Mouse (Mus musculus) urinary bladder, adult 18-20 months (tissue): ENCODE results near the gene Ttc37.

Source experiments
- DNase-seq, 2 experiments: peaks; one replicate each; pipeline ENCODE4 v3.0.0; 2022; ENCODE audit warnings: low spot score in 2 of 2, mixed read lengths in 2 of 2

Ttc37 gene

DNA sequence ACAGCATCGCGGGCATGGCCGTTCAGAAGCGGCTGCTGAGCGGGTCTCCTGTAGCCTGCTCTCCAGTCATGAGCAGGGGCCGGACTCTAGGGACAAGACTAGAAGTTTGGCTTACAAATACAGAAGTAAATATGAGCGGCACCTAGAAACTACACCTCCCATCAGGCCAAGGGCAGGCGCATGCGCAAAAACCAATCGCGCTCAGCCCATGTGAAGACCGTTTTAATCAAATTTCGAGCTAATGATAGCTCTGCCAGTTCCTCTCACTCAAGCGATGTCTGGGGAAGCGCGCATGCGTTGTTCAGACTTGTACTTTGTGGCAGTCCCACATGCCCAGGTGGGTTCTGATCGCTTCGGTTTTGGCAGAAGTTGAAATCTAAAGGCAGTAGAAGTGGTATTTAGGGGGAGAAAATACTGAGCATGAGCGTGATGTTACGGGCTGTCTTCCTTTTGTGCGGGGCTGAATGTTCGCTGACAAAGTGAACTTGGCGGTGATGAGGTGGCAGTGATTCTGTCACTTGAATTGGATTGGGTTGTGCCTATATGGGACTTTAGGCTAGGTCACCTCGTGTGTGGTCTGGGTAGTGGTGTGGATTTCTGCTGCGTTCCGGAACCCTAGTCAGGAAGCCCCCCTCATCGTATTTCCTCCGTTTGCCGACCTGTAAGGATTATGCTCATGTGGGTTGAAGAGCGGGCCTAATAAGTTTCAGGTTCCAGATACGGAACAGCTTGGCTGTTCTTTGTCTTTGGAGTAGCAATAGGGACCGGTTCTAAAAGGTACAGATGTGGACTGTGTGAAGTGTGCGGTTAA lies at the start of gene Ttc37, which contains the start of gene Arsk:
Ttc37 (plus strand) TSS at position 242 of the 811 bp plus-strand sequence.
Arsk (minus strand) TSS at position 168 of the 811 bp plus-strand sequence.
- DNase-seq, result peak; percentile 72 to 92

DNA sequence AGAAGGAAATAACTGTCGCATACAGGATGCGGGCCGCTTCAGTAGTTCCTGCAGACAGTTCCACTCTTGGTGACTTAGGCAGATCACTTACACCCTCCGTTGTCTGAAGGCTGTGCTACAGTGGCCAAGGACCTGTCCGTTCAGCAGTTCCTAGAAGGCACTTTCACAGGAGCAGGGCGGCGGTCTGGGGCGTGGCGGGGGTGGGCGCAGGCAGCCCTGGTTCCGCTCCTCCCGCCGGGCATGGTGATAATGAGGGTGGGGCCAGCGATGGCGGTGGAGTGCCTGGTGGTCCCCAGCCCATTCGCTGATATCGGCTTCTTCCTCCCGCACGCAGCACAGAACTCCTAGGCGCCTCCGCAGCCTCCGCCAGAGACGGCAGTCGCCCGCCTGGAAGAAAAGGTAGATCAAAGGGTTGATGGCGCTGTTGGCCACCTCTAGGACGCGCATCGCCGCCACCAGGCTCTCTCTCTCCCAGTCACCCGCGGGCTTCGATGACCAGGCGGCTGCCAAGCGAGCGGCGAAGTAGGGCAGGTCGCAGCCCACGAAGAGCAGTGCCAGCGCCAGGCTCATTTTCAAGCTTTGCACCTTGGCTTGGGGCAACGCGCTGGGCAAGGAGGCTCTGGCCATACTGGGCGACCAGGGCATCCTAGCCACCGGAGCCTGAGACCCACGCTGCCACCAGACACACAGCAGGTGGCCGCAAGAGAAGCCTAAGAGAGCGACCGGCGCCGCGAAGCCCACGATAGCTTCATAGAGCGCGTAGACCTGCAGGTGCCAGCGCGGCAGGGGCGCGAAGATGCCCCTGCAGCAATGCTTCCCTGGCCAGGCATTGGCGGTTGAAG lies 42.9 kb upstream of the Ttc37 start:
- DNase-seq, result peak in 1 of 2 experiments; percentile 33

DNA sequence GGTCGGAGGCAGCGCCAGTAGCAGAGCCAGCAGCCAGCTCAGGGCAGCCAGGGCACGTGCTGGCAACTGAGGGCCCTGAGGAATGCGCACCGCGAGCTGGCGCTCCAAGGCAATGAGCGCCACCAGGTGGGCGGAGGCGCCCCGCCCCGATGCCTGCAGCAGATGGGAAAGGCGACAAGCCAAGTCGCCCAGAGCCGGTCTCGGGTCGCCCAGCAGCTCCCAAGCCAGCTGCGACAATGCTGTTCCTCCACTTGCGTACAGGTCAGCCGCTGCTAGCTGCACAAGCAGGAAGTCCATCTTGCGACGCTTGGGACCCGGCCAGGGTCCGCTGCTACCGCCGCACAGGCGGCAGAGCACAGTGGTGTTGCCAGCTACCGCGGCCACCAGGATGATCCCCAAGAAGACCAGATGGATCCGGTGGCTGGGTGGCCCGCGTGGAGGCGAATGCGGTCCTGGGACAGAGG lies 42.2 kb upstream of the Ttc37 start:
- DNase-seq, result peak; percentile 33 to 50

DNA sequence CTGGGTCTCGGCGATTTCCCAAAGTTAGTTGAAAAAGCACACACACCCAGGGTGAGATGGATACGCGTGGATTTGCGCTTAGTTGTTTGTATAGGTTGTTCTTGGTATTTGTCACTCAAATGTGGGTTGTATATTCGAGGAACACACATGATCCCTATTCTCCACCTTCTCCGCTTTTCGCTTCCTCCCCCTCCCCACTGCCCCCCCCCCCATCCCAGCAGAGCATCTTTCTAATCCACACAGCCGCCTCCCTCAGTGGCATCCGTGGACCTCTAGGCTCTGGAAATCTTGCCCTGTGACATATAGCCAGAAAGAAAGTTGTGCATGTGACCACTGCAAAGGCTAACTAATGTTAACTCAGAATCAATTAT lies 41.7 kb upstream of the Ttc37 start, which contains the start of gene Gpr150:
Gpr150 (minus strand) TSS at position 101 of the 371 bp plus-strand sequence.
- DNase-seq, result no peak

DNA sequence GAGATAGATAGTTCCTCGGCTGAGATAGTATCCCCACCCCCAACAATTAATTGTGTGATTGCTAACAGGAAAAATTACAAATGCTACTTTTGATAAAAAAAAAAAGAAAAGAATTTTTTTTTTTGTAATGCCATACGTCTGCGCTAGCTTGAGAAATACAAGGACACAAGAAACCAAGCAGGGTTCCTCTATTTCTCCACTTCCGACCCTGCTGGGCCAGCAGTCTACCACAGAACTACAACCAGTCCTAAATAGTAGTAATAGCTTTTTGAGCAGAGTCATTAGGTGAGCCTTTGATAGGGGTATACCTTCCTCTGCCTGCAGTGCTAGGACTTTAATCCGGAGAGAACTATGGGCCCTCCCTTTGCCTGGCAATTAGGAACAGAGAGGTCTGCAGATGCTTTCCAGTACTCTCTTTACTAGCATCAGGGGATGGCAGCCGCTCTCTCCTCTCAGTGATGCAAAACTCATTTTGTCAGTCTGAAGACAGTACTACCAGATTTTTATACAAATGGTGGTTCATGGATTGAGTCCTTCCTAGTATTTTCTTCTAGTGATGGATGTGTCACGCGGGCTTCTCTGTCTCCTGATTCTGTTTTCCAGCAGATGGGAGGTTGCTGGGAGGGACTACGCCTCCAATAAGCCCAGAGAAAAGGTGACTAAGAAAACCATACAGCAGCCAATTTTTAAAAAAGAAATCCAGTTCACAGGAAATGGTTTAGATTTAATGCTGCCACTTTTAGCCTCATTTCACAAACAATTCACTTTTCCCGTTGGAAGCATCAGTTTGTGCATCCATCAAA lies 41.1 kb upstream of the Ttc37 start:
- DNase-seq, result no peak

DNA sequence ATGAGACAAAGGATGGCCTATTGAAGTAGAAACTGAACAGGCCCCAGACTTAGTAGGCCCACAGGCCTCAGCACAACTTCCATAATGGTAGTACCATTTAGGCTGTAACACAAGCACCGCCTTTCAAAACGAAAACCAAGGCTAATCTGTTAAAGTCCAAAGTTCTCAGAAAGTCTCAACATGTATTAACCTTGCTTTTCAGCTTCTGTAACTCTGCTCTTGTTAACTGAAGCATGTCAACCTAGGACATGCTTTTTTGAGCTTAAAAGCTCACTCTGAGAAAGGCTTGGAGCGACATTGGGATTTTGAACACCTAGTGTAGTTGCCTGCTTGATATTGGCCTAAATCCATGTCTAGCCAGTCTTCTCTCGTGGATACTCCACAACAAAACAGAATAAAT lies 38.9 kb upstream of the Ttc37 start:
- no peak for DNase-seq

DNA sequence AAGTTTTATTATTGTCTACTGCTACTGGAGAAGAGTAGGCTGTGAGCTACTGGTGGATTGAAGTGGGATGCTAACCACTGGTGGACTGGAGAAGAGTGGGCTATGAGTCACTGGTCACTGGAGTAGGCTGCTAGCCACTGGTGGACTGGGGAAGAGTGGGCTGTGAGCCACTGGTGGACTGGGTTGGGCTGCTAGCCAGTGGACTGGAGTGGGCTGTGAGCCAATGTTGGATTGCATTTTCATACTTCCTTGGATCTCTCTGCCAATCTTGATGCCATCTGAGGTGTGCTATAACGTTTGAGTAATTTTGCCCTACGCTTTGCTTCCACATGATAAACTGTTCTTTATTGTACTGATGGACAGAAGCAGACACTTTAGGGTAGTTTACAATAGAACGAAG lies 36.4 kb upstream of the Ttc37 start:
- no peak for DNase-seq

DNA sequence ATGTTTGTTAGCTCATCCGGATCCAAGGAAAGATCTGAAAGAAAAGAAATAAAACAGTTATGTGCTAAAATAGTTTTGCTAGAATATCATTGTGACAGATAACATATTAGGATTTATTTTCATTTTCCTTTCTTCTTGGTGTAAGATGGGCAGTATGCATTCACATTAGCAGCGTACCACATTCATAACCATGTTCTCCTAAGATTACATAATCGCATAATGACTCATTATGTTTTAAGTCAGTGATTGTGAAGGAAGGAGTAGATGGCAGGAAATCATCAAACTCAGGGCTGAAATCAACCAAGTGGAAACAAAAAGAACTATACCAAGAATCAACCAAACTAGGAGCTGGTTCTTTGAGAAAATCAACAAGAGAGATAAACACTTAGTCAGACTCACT lies 36.0 kb upstream of the Ttc37 start:
- DNase-seq, result no peak

DNA sequence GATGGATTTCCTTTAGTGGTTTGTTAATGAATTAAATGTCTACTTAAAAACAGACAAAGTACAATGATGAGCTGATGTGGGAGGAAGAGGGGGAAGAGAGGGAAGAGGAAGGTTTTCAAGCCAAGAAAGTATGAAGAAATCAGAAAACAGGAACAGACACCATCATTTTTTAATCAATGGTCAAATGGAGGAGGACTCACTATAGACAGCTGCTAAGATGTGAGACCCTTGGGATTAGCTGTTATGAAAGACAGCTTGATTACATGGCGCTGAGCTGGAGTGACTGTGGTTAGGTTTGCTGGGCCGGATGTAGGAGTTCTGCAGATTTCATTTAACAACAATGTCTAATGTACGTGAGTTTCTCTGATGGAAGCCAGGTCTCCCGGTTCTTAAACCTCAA lies 35.0 kb upstream of the Ttc37 start:
- no peak for DNase-seq

DNA sequence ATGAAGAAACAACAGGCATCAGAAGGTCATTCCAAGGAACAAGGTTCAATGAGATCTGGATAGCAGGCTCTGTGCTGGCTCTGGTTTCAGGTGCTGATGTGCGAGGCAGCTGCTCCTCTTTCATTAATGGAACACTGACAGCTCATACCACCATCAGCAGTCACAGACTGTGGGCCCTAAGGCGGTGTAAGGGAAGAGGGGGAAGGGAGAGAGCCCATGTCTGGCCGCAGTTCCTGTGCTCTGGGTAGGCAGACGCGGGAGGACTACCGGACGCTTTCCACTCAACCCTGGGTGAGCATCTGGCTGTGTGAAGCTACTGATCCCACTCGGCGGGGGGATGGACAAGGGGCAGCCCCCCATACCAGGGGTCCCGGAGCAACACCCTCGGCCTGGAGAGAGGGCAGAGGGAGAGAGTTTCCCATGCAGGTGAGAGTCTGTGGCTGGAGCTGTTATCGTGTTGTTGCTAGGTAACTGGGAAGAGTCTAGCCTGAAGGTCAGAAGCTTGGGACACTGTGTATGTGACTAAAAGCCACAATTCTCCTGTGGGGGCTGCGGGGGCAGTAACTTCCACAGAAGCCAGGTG lies 34.1 kb upstream of the Ttc37 start:
- DNase-seq, result no peak

DNA sequence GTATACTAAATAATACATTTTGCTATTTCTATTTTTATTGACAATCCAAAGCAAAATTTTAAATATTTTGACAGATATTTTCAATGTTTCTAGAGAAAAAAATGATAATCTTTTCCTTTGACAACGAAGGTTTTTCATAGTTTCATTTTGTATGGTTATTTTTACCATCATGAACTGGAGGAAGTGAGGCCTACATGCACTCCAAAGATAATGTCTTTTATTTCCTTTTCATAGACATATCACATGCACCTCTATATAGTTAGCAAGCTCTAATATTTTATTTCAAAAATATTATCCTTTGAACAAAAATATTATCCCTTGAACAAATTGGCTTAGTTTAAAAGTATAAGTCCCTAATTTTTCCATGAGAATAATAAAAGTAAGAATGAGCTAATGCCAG lies 24.2 kb upstream of the Ttc37 start:
- no peak for DNase-seq

DNA sequence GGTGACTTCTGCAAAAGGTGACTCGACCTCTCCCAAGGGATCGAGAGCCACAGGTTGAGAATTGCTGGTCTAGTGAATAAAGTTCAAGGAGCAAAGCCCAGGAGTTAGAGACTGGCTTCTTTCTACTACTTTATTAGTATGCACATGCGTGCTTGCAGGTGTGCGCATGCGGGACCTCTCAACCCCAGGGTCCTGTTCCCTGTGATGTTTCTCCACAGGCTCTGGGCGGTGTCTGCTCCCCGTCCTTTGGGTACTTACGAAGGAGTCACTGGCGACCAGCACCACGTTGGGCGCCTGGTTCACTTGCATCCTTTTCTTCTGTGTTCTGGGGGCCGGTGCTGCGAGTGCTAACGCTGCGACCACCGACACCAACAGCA lies 430 bp upstream of the Ttc37 start:
- peak in 1 of 2 experiments; percentile 30 for DNase-seq

DNA sequence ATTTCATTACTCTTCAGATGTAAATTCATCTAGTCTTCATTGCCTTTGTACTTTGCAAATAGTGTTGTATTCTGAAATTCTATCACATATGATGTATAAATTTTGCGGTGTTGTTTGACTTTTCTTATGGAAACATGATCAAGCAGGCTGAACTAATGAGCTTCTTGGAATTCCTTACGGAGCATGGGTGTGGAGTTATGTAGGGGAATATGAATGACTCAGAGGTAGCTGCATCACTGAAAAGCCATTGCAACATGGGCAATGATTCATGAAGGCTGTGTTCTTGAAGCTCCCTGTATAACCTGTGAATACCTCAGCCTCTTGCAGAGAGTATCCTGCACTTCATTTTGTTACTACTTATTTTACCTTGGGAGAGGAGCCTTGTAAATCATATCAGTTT lies 3.5 kb downstream of the Ttc37 start:
- DNase-seq, result no peak

DNA sequence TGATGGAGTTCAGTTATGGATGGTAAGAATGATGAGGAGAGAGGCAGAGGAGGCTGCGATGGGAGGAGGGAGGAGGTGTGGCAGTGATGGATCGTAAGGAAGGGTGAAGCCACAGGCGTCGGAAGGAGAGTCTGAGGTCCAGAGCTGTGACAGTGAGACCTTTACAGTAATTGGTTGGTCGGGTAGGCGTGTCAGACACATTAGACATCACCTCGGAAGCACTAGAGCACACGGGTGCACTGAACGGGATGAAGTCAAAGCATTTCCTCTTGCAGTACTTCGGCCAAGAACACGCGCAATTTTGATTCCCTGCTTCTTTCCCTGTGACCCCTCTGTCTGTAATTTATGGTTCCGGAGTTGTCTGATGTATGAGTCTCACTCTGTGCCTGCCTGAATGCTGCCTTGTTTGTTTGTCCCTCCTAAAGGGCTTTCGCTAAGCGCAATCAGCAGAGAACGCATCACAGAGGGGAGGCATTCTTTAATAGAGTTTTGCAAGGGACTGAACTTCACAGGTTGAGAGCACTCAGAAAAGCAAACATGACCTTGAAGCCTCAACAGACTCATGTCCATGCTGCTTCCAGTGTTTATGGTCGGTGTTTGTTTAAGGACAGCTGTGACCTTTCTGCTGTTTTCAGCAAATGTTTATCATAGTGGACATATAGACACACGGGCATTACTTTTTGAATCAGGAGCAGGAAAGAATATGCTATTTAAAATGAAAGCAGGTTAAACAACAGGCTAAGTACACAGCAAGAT lies 10.7 kb downstream of the Ttc37 start:
- DNase-seq, result no peak

DNA sequence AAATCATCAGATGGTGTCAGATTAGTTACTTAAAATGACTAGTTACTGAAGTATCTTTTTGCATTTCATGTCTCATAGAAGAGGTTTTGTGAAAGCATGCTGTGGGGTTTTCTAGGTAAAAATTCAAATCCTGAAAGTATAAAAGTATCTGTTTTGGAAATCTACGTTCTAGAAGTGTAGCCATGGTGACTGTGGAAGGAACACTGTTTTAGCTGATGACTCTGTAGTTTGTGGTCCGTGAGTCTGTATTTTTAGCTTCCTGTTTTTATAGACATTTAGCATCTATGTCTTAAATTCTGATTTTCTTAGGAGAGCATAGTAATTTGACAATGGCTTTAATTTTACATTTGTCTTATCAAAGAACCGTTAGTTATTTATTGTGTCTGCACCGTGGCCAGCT lies 30.3 kb downstream of the Ttc37 start:
- DNase-seq, result no peak

DNA sequence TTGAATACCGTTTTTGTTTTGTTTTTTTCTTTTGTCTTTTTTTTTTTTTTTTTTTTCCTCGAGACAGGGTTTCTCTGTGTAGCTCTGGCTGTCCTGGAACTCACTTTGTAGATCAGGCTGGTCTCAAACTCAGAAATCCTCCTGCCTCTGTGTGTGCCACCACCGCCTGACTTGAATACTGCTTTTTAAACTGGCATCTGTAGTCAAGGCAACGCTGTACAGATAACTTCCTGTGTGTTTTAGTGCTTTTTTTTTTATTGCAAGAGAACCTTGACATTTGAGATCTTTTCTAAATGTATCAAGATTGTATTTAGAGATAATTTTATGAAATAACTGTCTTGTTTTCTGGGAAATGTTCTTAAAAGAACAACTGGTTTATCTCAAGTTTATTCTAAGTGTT lies 33.9 kb downstream of the Ttc37 start:
- no peak for DNase-seq

DNA sequence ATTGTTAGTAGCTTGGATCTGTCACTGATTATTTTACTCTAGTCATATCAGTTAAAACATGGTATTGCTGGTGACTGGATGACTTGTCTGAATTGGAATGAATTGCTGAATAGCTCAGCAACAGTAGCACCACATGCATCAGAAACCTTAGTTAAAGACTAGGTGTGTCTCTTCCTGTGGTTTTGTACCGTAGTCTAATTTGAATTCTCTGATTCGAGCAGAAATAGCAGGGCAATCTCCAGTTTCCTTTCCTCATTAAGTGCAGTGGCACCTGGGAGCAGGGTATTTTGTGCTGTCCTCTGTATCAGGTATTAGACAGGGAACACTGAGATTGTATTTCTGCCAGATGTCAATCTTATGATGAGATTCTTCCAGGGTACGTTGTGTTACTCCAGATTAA lies 40.3 kb downstream of the Ttc37 start:
- DNase-seq, result no peak

DNA sequence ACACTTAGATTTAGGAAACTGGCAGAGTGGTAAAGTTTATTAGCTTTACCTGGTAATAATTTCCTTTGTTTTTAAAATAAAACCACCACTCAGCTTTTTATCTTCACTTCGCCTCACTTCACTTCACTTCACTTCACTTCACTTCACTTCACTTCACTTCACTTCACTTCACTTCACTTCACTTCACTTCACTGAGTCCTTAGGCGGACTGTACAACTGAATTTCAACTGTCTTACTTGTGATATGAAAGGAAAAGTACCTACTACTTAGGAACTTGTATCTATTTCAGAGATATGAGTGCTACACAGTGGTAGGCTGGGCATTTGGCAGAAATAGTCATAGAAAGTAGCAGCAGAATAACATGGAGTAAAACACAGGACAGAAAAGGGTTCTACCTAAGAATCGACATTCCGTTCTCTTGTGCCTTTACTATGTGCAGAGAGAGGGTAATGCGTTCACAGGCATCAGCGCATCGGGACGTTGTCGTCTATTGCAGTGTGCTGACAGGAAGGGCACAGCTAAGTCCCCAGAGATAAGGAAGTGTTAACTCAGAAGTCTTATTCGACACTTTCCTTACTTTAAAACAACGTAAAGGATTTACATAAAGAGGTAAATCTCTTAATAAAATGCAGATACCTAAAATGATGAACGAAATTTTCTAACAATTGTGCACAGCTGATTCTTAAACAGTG lies 42.7 kb downstream of the Ttc37 start:
- no peak for DNase-seq

DNA sequence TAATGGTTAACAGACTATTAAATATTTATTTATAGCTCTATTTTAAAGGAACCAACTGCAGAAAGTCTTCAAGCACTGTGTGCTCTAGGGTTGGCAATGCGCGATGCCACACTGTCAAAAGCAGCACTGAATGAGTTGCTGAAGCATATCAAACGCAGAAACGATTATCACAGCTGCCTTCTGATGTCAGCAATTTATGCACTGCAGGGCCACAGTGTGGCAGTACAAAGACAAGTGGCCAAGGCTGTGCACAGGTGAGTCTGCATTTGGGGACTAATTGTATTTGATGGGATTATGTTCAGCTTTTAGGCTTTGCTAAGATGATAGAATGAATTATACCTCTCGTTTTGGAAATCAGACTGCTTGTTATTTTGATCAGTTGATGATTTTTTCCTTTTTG lies 51.9 kb downstream of the Ttc37 start:
- no peak for DNase-seq

DNA sequence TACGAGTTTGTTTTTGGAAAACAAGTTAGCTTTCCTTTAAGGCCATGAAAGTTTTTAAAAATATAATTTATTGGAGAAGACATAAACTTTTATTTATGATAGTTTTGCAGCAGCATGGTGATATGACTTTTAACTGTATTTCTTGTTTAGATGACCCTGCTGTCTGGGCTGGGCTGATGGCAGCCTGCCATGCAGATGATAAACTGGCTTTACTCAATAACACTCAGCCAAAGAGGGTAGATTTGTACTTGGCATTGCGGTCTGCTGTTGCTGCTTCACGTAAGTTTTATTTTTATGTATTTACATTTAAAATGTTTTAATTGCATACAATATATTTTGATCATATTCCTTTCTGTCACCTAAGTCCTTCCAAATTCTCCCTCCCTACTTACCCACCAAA lies 58.6 kb downstream of the Ttc37 start:
- DNase-seq, result no peak
